Mouse (Mus musculus) heart, embryonic 13.5 days (tissue): ENCODE data around the gene Brd1. TPM values are rescaled to one million over a fixed set of nuclear protein-coding genes. Genes with fewer than 3 reads are reported as not detected.
"Not testable (repeated sequence)": the region's sequence is repeated elsewhere in the genome, so short reads cannot be mapped to it uniquely, and the experiment has no call there.

Source experiments
- ATAC-seq: fragments of 200-750 bp; cut with Nextera tagmentation; 2 replicates; pipeline ENCODE4 v1.8.0; 2017; ENCODE audit warnings: moderate TSS enrichment; ENCODE audit not compliant: insufficient number of reproducible peaks, low FRiP score, low TSS enrichment; ENCODE audit errors: extremely low read depth
- H3K27ac ChIP-seq: fragments of 300-500 bp; sonication (generic); replicated peaks from 2 replicates; pipeline ENCODE4 v1.5.1; 2015; ENCODE audit warnings: moderate library complexity, mild to moderate bottlenecking, inconsistent platforms
- H3K27me3 ChIP-seq: fragments of 300-500 bp; sonication (generic); replicated peaks from 2 replicates; pipeline ENCODE4 v1.6.1; 2015; ENCODE audit warnings: mild to moderate bottlenecking, inconsistent platforms
- H3K36me3 ChIP-seq: fragments of 300-500 bp; sonication (generic); 2 replicates; pipeline ENCODE4 v1.6.1; 2015; ENCODE audit warnings: mild to moderate bottlenecking, inconsistent platforms
- H3K4me1 ChIP-seq: fragments of 300-500 bp; sonication (generic); 2 replicates; pipeline ENCODE4 v1.6.1; 2015; ENCODE audit warnings: inconsistent platforms
- H3K4me2 ChIP-seq: fragments of 300-500 bp; sonication (generic); 2 replicates; pipeline ENCODE4 v1.6.1; 2015; ENCODE audit warnings: inconsistent platforms, mild to moderate bottlenecking, moderate library complexity
- H3K4me3 ChIP-seq: fragments of 300-500 bp; sonication (generic); 2 replicates; pipeline ENCODE4 v1.5.1; 2015; ENCODE audit warnings: moderate library complexity, mild to moderate bottlenecking, inconsistent platforms
- H3K9ac ChIP-seq: fragments of 300-500 bp; sonication (generic); 2 replicates; pipeline ENCODE4 v1.6.1; 2015; ENCODE audit warnings: inconsistent platforms, mild to moderate bottlenecking, moderate library complexity
- H3K9me3 ChIP-seq: fragments of 300-500 bp; sonication (generic); 2 replicates; pipeline ENCODE4 v1.6.1; 2016; ENCODE audit warnings: inconsistent platforms
- WGBS: fragments of 180-500 bp; shearing (Covaris S2); methylation state at CpG from one replicate; pipeline ENCODE4 v1.1.7; 2015; ENCODE audit warnings: mixed read lengths; 5-methylcytosine and 5-hydroxymethylcytosine counted together
- polyA plus RNA-seq: library from polyadenylated mRNA; unstranded; fragments of >200 nt; fragmentation: Nextera tagmentation; extraction: Ambion mirVana; gene quantifications from 2 replicates; pipeline ENCODE4 v1.2.1, GENCODE M21; 2015

Gene Brd1
- polyA plus RNA-seq, 1 experiment from 2014 or later = 10.4 TPM

GRCm38 (mm10) chr15:88708204-88708603 is 25.8 kb downstream of the Brd1 start:
- Histone ChIP-seq H3K4me2 (no peak overlapping the region), H3K27me3 (no peaks in the 10 kb centered on the region), H3K4me3 (no peak overlapping the region), H3K9me3 (no peaks in the 10 kb centered on the region), H3K36me3 (peaks cover 100% of the 10 kb centered on the region), H3K9ac (no peak overlapping the region), H3K27ac (no peak overlapping the region), H3K4me1 (0 out of 2 replicates have a peak, but pooled peaks cover 4% of the 10 kb centered on the region)
- WGBS = 88% methylated on average over 5 of the region's 5 CpGs
- no peak for ATAC-seq

DNA sequence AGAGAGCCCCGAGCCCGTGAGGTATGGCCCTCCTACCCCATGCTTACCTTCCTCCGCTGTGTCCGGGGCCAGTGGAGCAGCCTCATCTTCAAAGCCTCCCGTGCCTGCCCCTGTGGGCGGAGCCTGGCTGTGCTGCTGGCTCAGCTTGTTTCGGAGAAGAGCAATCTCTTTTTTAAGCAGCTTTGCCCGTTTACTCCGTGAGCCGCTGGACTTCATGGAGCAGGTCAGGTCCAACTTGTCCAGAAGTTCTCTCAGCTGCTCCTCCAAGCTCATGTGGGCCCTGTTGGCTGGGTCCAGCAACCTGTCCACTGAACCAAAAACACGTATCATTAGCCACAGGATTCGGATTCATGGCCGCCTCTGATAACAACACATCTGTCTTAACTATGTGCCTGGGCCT is 27.0 kb downstream of the Brd1 start:
- H3K4me1 ChIP-seq, H3K4me2 ChIP-seq, ATAC-seq, H3K27me3 ChIP-seq, H3K27ac ChIP-seq, H3K9me3 ChIP-seq, H3K9ac ChIP-seq, H3K4me3 ChIP-seq: not testable (repeated sequence)
- peaks cover 99% of the 10 kb centered on the region for H3K36me3 ChIP-seq
- WGBS = 76% methylated on average over 13 of the region's 13 CpGs

DNA sequence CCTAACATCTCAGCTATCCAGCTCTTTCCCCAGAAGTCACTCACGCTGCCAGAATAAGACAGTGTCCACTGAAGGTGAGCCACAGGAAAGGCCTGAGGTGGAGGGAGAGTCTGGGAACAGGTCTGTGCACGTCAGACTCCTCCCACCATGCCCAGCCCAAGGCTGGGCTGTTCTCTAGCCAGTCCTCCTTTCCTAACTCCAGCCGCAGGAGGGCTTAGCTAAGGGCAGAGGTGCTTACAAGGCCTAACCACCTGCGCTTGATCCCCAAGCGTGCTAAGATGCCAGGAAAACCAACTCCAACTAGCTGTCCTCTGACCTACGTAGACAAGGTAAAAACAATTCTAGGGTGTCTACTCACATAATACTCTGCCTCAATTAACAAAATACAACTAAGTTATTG is 27.7 kb downstream of the Brd1 start:
- no peak overlapping the region for H3K27ac ChIP-seq
- H3K9me3 ChIP-seq = no peaks in the 10 kb centered on the region
- H3K27me3 ChIP-seq = no peaks in the 10 kb centered on the region
- no peak overlapping the region for H3K4me3 ChIP-seq
- H3K4me1 ChIP-seq = 0 out of 2 replicates have a peak, but pooled peaks cover 4% of the 10 kb centered on the region
- H3K9ac ChIP-seq = no peak overlapping the region
- no peak for ATAC-seq
- peaks cover 99% of the 10 kb centered on the region for H3K36me3 ChIP-seq
- H3K4me2 ChIP-seq = no peak overlapping the region
- 87% methylated on average over 6 of the region's 6 CpGs for WGBS

- ATAC-seq = no peak
- Histone ChIP-seq H3K9ac (no peak overlapping the region), H3K9me3 (no peaks in the 10 kb centered on the region), H3K4me2 (no peak overlapping the region), H3K27me3 (no peaks in the 10 kb centered on the region), H3K4me3 (no peak overlapping the region), H3K4me1 (0 out of 2 replicates have a peak, but pooled peaks cover 4% of the 10 kb centered on the region), H3K27ac (no peak overlapping the region), H3K36me3 (peaks cover 99% of the 10 kb centered on the region)
- 53% methylated on average over 1 of the region's 1 CpGs for WGBS
These were observed 29.7 kb downstream of the Brd1 start for GRCm38 (mm10) chr15:88704284-88704683.

DNA sequence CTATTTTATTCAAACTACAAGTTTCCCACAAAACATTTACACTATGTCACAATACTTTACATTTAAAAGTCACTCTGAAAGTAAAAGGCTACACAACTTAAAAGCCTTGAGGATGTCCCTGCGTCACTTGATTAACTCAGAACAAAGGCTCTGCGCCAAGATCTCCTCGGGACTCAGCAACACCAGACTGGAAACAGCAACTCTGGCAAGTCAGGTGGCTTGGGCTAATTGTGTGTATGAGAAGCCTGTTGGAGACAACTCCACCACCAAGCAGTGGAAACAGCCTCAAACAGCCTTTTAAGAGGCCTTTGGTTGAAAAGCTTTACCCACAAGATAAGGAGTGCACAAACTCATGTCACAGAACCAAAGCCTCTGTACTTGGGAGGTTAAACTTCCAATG is 31.5 kb downstream of the Brd1 start:
- H3K27ac ChIP-seq = no peak overlapping the region
- 0 out of 2 replicates have a peak, but pooled peaks cover 4% of the 10 kb centered on the region for H3K4me1 ChIP-seq
- H3K36me3 ChIP-seq = peaks cover 99% of the 10 kb centered on the region
- no peak overlapping the region for H3K4me3 ChIP-seq
- H3K4me2 ChIP-seq = no peak overlapping the region
- H3K9ac ChIP-seq = no peak overlapping the region
- H3K27me3 ChIP-seq = no peaks in the 10 kb centered on the region
- no peak for ATAC-seq
- WGBS = 71% methylated on average over 3 of the region's 3 CpGs
- no peaks in the 10 kb centered on the region for H3K9me3 ChIP-seq

DNA sequence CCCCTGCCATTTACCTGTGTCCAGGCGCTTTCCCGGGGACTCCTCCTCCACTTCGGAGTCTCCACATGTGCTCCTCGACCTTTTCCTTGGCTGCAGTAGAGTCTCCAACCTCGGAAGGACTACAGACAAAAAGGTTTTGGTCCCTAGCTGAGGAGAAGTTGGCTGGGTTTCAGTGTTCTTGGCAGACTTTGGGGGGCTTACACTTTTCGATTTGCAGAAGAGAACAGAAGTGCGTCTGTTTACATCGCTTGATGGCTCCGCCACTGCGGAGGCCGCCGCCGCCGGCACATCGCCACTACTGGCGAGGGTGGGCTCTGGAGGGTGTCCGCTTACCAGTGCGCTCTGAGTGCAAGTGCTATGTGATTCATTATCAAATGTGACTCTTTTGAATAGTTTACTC is 33.3 kb downstream of the Brd1 start:
- no peak overlapping the region for H3K4me2 ChIP-seq
- no peaks in the 10 kb centered on the region for H3K9me3 ChIP-seq
- H3K4me3 ChIP-seq = no peak overlapping the region
- ATAC-seq = no peak
- no peaks in the 10 kb centered on the region for H3K27me3 ChIP-seq
- H3K27ac ChIP-seq = no peak overlapping the region
- H3K9ac ChIP-seq = no peak overlapping the region
- H3K36me3 ChIP-seq = peaks cover 99% of the 10 kb centered on the region
- 93% methylated on average over 18 of the region's 18 CpGs for WGBS
- 0 out of 2 replicates have a peak, but pooled peaks cover 4% of the 10 kb centered on the region for H3K4me1 ChIP-seq

DNA sequence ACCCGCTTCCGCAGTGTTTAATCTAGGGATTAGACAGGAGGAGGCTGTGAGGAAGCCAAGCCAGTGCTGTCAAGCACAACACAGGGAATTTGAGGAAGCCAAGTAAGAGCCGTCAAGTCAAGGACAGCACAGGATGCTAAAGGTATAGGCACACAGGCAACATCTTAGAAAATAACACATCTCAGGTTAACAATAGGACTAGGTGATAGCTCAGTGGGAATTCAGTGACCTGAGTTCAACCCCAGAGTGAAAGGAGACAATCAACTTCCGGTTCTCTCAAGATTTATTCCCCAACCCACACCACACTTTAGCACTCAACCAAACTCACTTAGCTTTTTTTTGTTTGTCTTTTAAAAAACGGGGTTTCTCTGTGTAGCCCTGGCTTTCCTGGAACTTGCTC is 34.5 kb downstream of the Brd1 start:
- no peak overlapping the region for H3K4me2 ChIP-seq
- WGBS = 86% methylated on average over 5 of the region's 5 CpGs
- H3K36me3 ChIP-seq = peaks cover 99% of the 10 kb centered on the region
- peaks cover 7% of the 10 kb centered on the region; the same call in 1 of the 2 replicates for H3K4me1 ChIP-seq
- H3K27me3 ChIP-seq = no peaks in the 10 kb centered on the region
- no peak overlapping the region for H3K27ac ChIP-seq
- H3K9me3 ChIP-seq = no peaks in the 10 kb centered on the region
- no peak for ATAC-seq
- H3K9ac ChIP-seq = no peak overlapping the region
- no peak overlapping the region for H3K4me3 ChIP-seq

GRCm38 (mm10) chr15:88697586-88697985 is 36.4 kb downstream of the Brd1 start:
- no peaks in the 10 kb centered on the region for H3K27me3 ChIP-seq
- no peak overlapping the region for H3K27ac ChIP-seq
- H3K4me2 ChIP-seq = no peak overlapping the region
- H3K4me1 ChIP-seq = peaks cover 16% of the 10 kb centered on the region; the same call in 1 of the 2 replicates
- H3K9me3 ChIP-seq = no peaks in the 10 kb centered on the region
- H3K36me3 ChIP-seq = peaks cover 99% of the 10 kb centered on the region
- H3K9ac ChIP-seq = no peak overlapping the region
- ATAC-seq = no peak
- WGBS = 93% methylated on average over 5 of the region's 5 CpGs
- no peak overlapping the region for H3K4me3 ChIP-seq

DNA sequence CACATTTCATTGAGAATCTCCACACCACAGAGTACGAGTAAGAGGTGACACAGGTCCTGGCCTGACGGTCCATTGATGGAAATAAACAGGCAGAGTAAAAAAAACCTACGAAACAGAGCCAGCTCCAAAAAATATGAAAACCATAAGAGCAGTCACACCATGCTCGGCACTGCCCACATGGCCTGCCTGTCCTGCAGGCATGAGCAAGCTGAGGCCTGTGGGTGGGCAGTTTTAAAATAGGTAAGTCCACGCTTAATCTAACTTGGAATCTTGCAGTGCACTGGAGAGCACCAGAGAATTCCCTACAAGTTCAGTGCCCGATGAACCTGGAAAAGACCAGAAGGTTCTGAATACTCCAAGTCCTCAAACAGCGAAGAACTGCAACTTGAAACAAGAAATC is 38.0 kb downstream of the Brd1 start:
- Histone ChIP-seq H3K9me3 (no peaks in the 10 kb centered on the region), H3K9ac (no peak overlapping the region), H3K4me3 (no peak overlapping the region), H3K27me3 (no peaks in the 10 kb centered on the region), H3K4me2 (no peak overlapping the region), H3K36me3 (peaks cover 99% of the 10 kb centered on the region), H3K27ac (no peak overlapping the region), H3K4me1 (peaks cover 16% of the 10 kb centered on the region; the same call in 1 of the 2 replicates)
- 91% methylated on average over 7 of the region's 7 CpGs for WGBS
- ATAC-seq = no peak

- peaks cover 99% of the 10 kb centered on the region for H3K36me3 ChIP-seq
- H3K4me3 ChIP-seq = no peak overlapping the region
- H3K9me3 ChIP-seq = no peaks in the 10 kb centered on the region
- ATAC-seq = no peak
- H3K4me2 ChIP-seq = no peak overlapping the region
- peak overlapping the region; percentile 56 for H3K27ac ChIP-seq
- no peaks in the 10 kb centered on the region for H3K27me3 ChIP-seq
- H3K9ac ChIP-seq = no peak overlapping the region
- 53% methylated on average over 5 of the region's 5 CpGs for WGBS
- H3K4me1 ChIP-seq = peaks cover 16% of the 10 kb centered on the region; the same call in 1 of the 2 replicates
These were observed 40.0 kb downstream of the Brd1 start for GRCm38 (mm10) chr15:88694033-88694432.

DNA sequence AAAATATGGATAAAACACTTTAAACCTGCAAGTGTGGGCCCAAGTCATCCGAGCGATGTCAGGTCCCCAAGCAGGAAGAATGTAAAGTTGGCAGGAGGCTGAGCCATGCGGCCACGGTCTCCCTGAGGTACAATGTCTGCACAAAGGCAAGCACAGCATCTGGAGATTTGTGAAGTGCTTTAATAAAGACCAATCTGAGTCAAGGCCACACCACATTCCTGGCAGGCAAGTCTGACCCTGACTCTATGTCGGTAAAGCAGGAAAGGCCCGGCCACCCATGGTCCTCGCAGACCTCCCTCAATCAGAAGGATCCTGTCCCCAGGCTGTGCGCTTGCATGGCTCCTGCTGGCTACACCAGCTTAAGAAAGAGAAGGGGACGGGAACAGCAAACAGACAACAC is 41.3 kb downstream of the Brd1 start:
- WGBS = 83% methylated on average over 9 of the region's 9 CpGs
- H3K4me1 ChIP-seq = peaks cover 16% of the 10 kb centered on the region; the same call in 1 of the 2 replicates
- H3K4me3 ChIP-seq = no peak overlapping the region
- H3K9ac ChIP-seq = no peak overlapping the region
- no peak overlapping the region for H3K4me2 ChIP-seq
- H3K27ac ChIP-seq = no peak overlapping the region
- no peaks in the 10 kb centered on the region for H3K9me3 ChIP-seq
- no peak for ATAC-seq
- H3K27me3 ChIP-seq = no peaks in the 10 kb centered on the region
- peaks cover 99% of the 10 kb centered on the region for H3K36me3 ChIP-seq

- no peak overlapping the region for H3K9ac ChIP-seq
- no peak for ATAC-seq
These were observed 42.9 kb downstream of the Brd1 start for GRCm38 (mm10) chr15:88691129-88691528.

More at GRCm38 (mm10) chr15:88691129-88691528, 42.9 kb downstream of the Brd1 start:
- Histone ChIP-seq H3K36me3 (peaks cover 99% of the 10 kb centered on the region), H3K9me3 (no peaks in the 10 kb centered on the region), H3K4me1 (peaks cover 16% of the 10 kb centered on the region; the same call in 1 of the 2 replicates), H3K27me3 (no peaks in the 10 kb centered on the region), H3K27ac (no peak overlapping the region), H3K4me3 (no peak overlapping the region), H3K4me2 (no peak overlapping the region)
- WGBS = 91% methylated on average over 12 of the region's 12 CpGs
